Mouse (Mus musculus) heart, postnatal 0 days (tissue): ENCODE results near the gene Ccdc6.

Experiments
- CTCF ChIP-seq: IDR thresholded peaks from 2 replicates; pipeline ENCODE4 v1.5.1; 2016; ENCODE audit warnings: antibody characterized with exemption, control low read depth, low read depth
- EP300 ChIP-seq: IDR thresholded peaks from 2 replicates; pipeline ENCODE4 v1.6.1; 2016; ENCODE audit warnings: antibody characterized with exemption, low read depth

- TF ChIP-seq EP300 (no peak), CTCF (no peak)
These were observed 29.5 kb upstream of the Ccdc6 start for GRCm38 (mm10) chr10:70067169-70068115.
